Mouse (Mus musculus) cortical plate, adult 2 months (tissue): ENCODE measurements at regions not wholly inside any gene's neighbourhood (a gene's known extent, or its start where the extent isn't known, plus 50 kb on each side); places are given as distances from the start of the nearest gene placed in this dataset.

ENCODE experiments used
- CTCF ChIP-seq: fragments of 200-500 bp; IDR thresholded peaks from 2 replicates; pipeline ENCODE4 v1.5.1; 2011; ENCODE audit warnings: mild to moderate bottlenecking, control low read depth, low read length; ENCODE audit not compliant: insufficient read depth; ENCODE audit errors: extremely low read depth
- POLR2A ChIP-seq: fragments of 200-500 bp; IDR thresholded peaks from 2 replicates; pipeline ENCODE4 v1.6.1; 2011; ENCODE audit warnings: mild to moderate bottlenecking, low read length, control low read depth; ENCODE audit not compliant: insufficient read depth; ENCODE audit errors: extremely low read depth

DNA sequence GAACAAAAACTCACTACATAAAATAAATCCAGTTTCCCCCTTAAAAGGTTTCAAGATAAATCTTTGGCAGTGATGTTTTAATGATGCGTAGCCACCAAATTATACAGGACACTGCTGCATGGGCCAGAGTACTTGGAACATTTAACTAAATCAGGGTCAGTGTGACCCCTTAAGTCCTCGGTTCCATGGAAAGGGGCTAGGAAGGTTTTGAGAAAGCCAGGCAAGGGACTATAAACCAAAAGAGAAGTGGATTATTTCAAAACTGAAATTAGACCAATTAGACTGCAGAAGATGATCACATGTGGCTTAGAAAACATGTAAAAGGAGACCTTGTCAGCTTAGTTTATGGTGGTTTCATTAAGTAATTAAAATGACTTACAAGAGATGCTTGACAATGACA lies 276.6 kb upstream of the N6amt1 start:
- TF ChIP-seq POLR2A (no peak), CTCF (no peak)
